Mouse (Mus musculus) kidney, embryonic 16.5 days (tissue): ENCODE results near the gene Thsd7a. TPM values are rescaled to one million over a fixed set of nuclear protein-coding genes. Genes with fewer than 3 reads are reported as not detected.

Experiments used
- ATAC-seq: fragments of 200-750 bp; cut with Nextera tagmentation; 2 replicates; pipeline ENCODE4 v1.8.0; 2017; ENCODE audit warnings: moderate TSS enrichment; ENCODE audit not compliant: low FRiP score, low TSS enrichment
- H3K27ac ChIP-seq: fragments of 300-500 bp; sonication (generic); 2 replicates; pipeline ENCODE4 v1.5.1; 2014; ENCODE audit warnings: low read length
- H3K27me3 ChIP-seq: fragments of 300-500 bp; sonication (generic); 2 replicates; pipeline ENCODE4 v1.6.1; 2014; ENCODE audit warnings: low read length, control low read depth, mixed read lengths; ENCODE audit not compliant: insufficient read depth
- H3K36me3 ChIP-seq: fragments of 300-500 bp; sonication (generic); 2 replicates; pipeline ENCODE4 v1.6.1; 2014; ENCODE audit warnings: low read length, control low read depth, mixed read lengths; ENCODE audit not compliant: insufficient read depth
- H3K4me1 ChIP-seq: fragments of 300-500 bp; sonication (generic); 2 replicates; pipeline ENCODE4 v1.6.1; 2014; ENCODE audit warnings: low read length, control low read depth, mixed read lengths; ENCODE audit not compliant: insufficient read depth
- H3K4me2 ChIP-seq: fragments of 300-500 bp; sonication (generic); replicated peaks from 2 replicates; pipeline ENCODE4 v1.6.1; 2014; ENCODE audit warnings: low read depth, low read length
- H3K4me3 ChIP-seq: fragments of 300-500 bp; sonication (generic); 2 replicates; pipeline ENCODE4 v1.5.1; 2014; ENCODE audit warnings: mild to moderate bottlenecking, low read length
- H3K9ac ChIP-seq: fragments of 300-500 bp; sonication (generic); replicated peaks from 2 replicates; pipeline ENCODE4 v1.6.1; 2014; ENCODE audit warnings: low read length
- H3K9me3 ChIP-seq: fragments of 300-500 bp; sonication (generic); 2 replicates; pipeline ENCODE4 v1.6.1; 2016; ENCODE audit warnings: low read length, control low read depth
- WGBS: fragments of 180-500 bp; shearing (Covaris S2); extraction: QIAGEN DNeasy Blood & Tissue Kit; methylation state at CpG from one replicate; pipeline ENCODE4 v1.1.7; 2014; 5-methylcytosine and 5-hydroxymethylcytosine counted together
- polyA plus RNA-seq: library from polyadenylated mRNA; unstranded; fragments of >200 nt; fragmentation: Nextera tagmentation; extraction: Ambion mirVana; gene quantifications from 2 replicates; pipeline ENCODE4 v1.2.1, GENCODE M21; 2015

Thsd7a gene
- polyA plus RNA-seq, 1 experiment from 2014 or later: 7.9 TPM

- Histone ChIP-seq H3K4me1 (no peaks in the 10 kb centered on the region), H3K27ac (no peak overlapping the region), H3K4me2 (no peak overlapping the region), H3K27me3 (no peaks in the 10 kb centered on the region), H3K9ac (no peak overlapping the region), H3K9me3 (no peaks in the 10 kb centered on the region), H3K36me3 (no peaks in the 10 kb centered on the region), H3K4me3 (no peak overlapping the region)
- WGBS: 83% methylated on average over 5 of the region's 5 CpGs
- ATAC-seq: no peak
These were observed 267.6 kb downstream of the Thsd7a start for GRCm38 (mm10) chr6:12481527-12482163.

DNA sequence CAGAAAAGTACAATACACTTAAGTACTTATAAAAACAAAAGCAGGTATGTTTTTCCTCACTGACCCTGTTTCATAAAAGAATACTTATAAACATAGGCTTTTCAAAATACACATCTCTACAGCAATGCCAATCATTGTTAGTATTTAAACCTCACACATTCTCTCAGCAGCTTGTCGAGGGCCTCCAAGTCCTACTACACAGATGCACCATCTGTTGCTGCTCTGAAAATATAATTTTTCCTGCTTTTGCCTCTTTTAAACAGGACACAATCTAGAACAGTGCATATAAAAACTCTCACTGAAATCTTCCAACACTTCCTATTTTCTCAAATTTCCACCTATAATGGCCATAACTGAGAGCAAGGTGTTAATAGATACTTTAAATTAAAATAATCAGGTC lies 270.9 kb downstream of the Thsd7a start:
- no peaks in the 10 kb centered on the region for H3K27me3 ChIP-seq
- H3K4me1 ChIP-seq: no peaks in the 10 kb centered on the region
- H3K27ac ChIP-seq: no peak overlapping the region
- WGBS: 80% methylated on average over 1 of the region's 1 CpGs
- H3K9me3 ChIP-seq: no peaks in the 10 kb centered on the region
- no peak for ATAC-seq
- H3K9ac ChIP-seq: no peak overlapping the region
- H3K36me3 ChIP-seq: no peaks in the 10 kb centered on the region
- no peak overlapping the region for H3K4me2 ChIP-seq
- H3K4me3 ChIP-seq: no peak overlapping the region

- ATAC-seq: no peak
- Histone ChIP-seq H3K27me3 (no peaks in the 10 kb centered on the region), H3K4me2 (no peak overlapping the region), H3K4me1 (no peaks in the 10 kb centered on the region), H3K9ac (no peak overlapping the region), H3K4me3 (no peak overlapping the region), H3K36me3 (no peaks in the 10 kb centered on the region), H3K27ac (no peak overlapping the region), H3K9me3 (no peaks in the 10 kb centered on the region)
- WGBS: 77% methylated on average over 2 of the region's 2 CpGs
These were observed 278.3 kb downstream of the Thsd7a start for GRCm38 (mm10) chr6:12470935-12471334.

- Histone ChIP-seq H3K9ac (no peak overlapping the region), H3K4me1 (no peaks in the 10 kb centered on the region), H3K36me3 (no peaks in the 10 kb centered on the region), H3K27ac (no peak overlapping the region), H3K4me2 (no peak overlapping the region), H3K9me3 (no peaks in the 10 kb centered on the region), H3K4me3 (no peak overlapping the region), H3K27me3 (no peaks in the 10 kb centered on the region)
- no peak for ATAC-seq
- WGBS: 54% methylated on average over 7 of the region's 7 CpGs
These were observed 281.7 kb downstream of the Thsd7a start for GRCm38 (mm10) chr6:12467339-12468124.

DNA sequence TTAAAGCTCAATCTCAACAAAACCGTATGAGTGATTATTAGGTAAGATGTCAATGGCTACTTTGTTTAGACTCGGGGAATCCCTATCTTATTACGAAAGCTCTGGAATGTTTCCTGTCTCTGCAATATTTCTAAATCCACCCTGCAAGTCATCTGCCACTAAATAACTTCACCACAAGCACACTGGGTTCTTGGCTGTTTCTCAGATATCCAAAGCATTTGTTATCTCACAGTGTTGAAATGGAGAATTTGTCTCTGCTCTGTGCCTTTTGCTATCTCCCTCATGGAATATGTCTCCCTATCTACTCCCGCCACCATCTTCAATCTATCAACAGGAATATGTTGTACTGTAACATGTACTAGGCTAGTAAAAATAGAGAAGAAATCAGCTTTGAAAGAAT lies 290.4 kb downstream of the Thsd7a start:
- Histone ChIP-seq H3K27ac (no peak overlapping the region), H3K9me3 (no peaks in the 10 kb centered on the region), H3K4me1 (no peaks in the 10 kb centered on the region), H3K9ac (no peak overlapping the region), H3K27me3 (no peaks in the 10 kb centered on the region), H3K4me3 (no peak overlapping the region), H3K36me3 (no peaks in the 10 kb centered on the region), H3K4me2 (no peak overlapping the region)
- no peak for ATAC-seq
- WGBS: 80% methylated on average over 4 of the region's 4 CpGs

DNA sequence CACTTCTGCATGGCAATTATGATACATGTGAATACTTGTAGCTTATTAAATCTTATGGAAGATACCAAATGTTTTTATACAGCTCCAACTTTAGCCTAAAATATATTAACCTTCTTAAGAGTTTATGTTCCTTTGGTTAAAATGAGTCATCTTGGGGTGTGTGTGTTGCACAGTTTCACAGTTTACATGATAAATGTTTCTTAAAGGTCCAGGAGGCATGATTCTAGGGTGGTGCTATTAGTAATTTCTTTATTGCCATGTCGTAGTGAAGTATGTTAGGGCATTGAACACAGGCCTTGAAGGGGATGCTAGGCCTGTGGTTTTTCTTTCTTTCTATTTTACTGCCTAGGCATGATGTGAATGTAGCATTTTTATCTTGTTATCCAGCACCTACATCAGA lies 291.8 kb downstream of the Thsd7a start:
- H3K36me3 ChIP-seq: no peaks in the 10 kb centered on the region
- WGBS: 79% methylated on average over 1 of the region's 1 CpGs

GRCm38 (mm10) chr6:12454876-12455485 lies 294.2 kb downstream of the Thsd7a start:
- no peaks in the 10 kb centered on the region for H3K9me3 ChIP-seq

More for the DNA sequence above, 291.8 kb downstream of the Thsd7a start:
- no peak overlapping the region for H3K27ac ChIP-seq
- no peak overlapping the region for H3K4me3 ChIP-seq
- no peak overlapping the region for H3K9ac ChIP-seq
- no peak overlapping the region for H3K4me2 ChIP-seq
- no peak for ATAC-seq
- H3K27me3 ChIP-seq: no peaks in the 10 kb centered on the region
- no peaks in the 10 kb centered on the region for H3K9me3 ChIP-seq
- no peaks in the 10 kb centered on the region for H3K4me1 ChIP-seq

GRCm38 (mm10) chr6:12454132-12454531 lies 295.1 kb downstream of the Thsd7a start:
- Histone ChIP-seq H3K4me3 (no peak overlapping the region), H3K27ac (no peak overlapping the region), H3K4me1 (no peaks in the 10 kb centered on the region), H3K9ac (no peak overlapping the region), H3K9me3 (no peaks in the 10 kb centered on the region), H3K36me3 (no peaks in the 10 kb centered on the region), H3K27me3 (no peaks in the 10 kb centered on the region), H3K4me2 (no peak overlapping the region)
- ATAC-seq: no peak
- WGBS: 77% methylated on average over 3 of the region's 3 CpGs

More at GRCm38 (mm10) chr6:12454876-12455485, 294.2 kb downstream of the Thsd7a start:
- Histone ChIP-seq H3K27ac (no peak overlapping the region), H3K4me1 (no peaks in the 10 kb centered on the region), H3K9ac (no peak overlapping the region), H3K4me3 (no peak overlapping the region), H3K4me2 (no peak overlapping the region), H3K27me3 (no peaks in the 10 kb centered on the region), H3K36me3 (no peaks in the 10 kb centered on the region)
- 86% methylated on average over 1 of the region's 1 CpGs for WGBS
- ATAC-seq: no peak

DNA sequence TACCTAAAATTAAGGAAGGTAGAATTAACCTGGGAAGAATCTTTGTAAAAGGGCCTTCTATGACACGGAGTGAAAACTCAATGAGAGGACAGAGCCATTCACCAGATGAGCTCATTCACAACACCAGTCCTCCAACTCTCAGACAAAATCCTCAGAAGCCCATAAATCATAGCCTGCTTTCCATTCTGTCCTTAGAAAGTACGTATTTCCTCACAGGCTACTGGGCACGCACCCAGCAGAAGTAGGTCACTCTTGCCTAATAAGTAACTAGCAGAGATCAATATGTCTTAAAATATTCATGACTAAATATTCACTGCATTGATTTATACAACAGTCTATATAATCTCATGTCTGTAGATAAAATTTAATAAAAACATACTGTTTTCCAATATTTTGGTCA lies 300.4 kb downstream of the Thsd7a start:
- H3K4me2 ChIP-seq: no peak overlapping the region
- H3K4me3 ChIP-seq: no peak overlapping the region
- no peak overlapping the region for H3K27ac ChIP-seq
- 50% methylated on average over 3 of the region's 3 CpGs for WGBS
- H3K4me1 ChIP-seq: no peaks in the 10 kb centered on the region
- H3K9ac ChIP-seq: no peak overlapping the region
- no peak for ATAC-seq
- H3K36me3 ChIP-seq: no peaks in the 10 kb centered on the region
- H3K9me3 ChIP-seq: no peaks in the 10 kb centered on the region
- no peaks in the 10 kb centered on the region for H3K27me3 ChIP-seq

- Histone ChIP-seq H3K4me2 (no peak overlapping the region), H3K4me1 (no peaks in the 10 kb centered on the region), H3K27me3 (no peaks in the 10 kb centered on the region), H3K9ac (no peak overlapping the region), H3K4me3 (no peak overlapping the region), H3K36me3 (no peaks in the 10 kb centered on the region), H3K27ac (no peak overlapping the region), H3K9me3 (no peaks in the 10 kb centered on the region)
- WGBS: 96% methylated on average over 2 of the region's 2 CpGs
- ATAC-seq: no peak
These were observed 303.7 kb downstream of the Thsd7a start for GRCm38 (mm10) chr6:12445486-12445885.
